Mouse (Mus musculus): ENCODE measurements around the gene Gp1bb. TPM values are rescaled to one million over a fixed set of nuclear protein-coding genes. Genes with fewer than 3 reads are reported as not detected.

The Gp1bb gene
- total RNA-seq, 2 experiments from 2014 or later, result not detected

DNA sequence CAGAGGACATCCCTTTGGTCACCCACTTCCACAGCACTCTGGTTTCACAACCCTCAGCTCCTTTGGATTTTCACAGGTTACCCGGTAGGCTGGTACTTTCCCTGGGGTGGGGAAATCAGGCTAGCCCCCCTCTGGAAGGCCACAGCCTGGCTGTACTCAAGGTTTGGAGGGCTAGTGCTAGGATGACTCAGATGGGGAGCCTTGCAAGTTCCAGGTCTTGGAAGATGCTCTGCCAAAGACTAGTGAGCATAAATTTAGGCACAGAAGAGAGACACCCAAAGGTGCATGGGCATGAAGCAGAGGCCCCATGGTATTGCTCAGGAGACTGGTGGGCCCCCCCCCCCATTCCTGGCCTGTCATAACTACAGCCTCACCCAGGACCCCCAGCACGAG, 6.7 kb upstream of the Gp1bb start:
- DNase-seq (ENCODE audit: low spot score in 2 of 2), result no peak

DNA sequence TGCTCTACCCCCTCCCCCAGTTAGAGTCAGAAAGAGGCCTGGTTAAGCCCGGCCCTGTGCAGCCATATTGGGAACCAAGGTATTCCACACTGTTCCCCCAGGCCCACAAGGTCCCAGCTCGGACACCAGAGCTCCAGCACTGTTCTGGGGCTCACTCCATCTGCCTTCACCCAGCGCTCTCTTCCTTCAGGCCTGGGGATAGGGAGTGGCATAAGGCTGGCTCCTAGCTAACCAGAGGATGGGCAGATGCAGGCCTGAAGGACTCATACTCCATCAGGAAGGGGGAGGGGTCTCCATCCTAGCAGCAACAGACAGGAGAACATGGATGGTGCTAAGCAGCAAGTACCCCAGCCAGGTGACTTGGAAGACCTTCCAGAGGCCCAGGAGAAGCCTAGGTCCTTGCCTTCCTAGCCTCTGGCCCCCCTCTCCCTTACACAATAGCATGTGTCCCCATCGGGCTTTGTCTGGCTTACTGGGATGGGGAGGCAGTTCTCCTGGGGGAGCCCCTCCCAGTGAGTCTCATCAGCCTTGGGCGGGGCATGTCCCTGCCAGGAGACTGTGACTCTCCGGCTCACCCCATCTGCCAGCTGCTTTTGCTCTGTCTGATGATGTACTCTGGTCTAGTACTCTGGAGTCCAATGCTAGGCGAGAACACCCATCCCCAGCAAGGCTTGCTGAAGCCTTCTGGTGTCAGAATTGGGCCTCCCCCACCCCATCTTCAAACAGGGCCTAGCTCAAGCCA, 6.2 kb upstream of the Gp1bb start:
- DNase-seq (ENCODE audit: low spot score in 2 of 2), result no peak

DNA sequence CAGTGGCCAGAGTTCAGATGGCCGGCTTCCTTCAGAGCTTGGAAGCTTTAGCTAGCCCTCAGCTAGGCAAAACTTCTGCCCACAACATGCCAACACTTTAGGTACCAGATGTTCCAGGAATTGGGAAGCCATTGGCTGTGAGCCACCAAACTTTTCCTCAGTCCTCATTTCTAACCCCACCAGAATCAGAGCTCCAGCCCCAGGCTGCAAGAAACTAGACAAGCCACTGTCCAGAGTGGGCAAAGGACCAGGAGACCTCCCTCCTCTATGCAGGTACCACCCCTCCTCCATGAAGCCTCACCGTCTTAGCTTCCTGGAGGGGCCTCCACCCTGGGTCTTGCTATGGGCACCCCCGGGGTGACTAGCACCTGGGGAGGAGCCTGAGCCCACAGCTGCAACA, 5.0 kb upstream of the Gp1bb start:
- DNase-seq (ENCODE audit: low spot score in 2 of 2), result no peak

DNA sequence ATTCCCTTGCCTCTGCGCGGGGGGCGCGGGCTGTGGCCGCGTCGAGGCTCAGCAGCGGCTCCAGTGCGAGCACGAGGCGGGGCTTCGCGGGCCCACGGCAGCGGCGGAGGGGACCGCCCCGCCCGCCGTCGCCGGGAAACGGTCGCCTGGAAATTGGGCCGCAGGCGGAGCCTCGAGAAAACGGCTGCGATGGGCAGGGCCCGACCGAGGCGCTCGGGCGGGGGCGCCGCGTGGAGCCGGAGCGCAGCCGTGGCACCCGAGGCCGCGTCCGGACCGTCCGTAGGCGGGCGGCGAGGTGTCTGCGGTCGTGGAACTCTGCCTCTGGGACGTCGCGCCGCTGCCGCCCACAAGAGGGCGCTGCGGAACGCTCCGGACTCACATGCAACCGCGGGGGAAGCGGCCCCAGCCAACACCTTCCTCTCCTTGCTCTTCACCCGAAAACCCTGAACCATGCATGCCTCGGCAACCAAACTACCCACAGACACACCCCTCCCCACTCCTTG, 4.2 kb upstream of the Gp1bb start, which contains the start of gene Gm49601:
Gm49601 (minus strand) TSS at position 52 of the 503 bp plus-strand sequence.
- DNase-seq (ENCODE audit: low spot score in 2 of 2), result peak; percentile 83 to 90

DNA sequence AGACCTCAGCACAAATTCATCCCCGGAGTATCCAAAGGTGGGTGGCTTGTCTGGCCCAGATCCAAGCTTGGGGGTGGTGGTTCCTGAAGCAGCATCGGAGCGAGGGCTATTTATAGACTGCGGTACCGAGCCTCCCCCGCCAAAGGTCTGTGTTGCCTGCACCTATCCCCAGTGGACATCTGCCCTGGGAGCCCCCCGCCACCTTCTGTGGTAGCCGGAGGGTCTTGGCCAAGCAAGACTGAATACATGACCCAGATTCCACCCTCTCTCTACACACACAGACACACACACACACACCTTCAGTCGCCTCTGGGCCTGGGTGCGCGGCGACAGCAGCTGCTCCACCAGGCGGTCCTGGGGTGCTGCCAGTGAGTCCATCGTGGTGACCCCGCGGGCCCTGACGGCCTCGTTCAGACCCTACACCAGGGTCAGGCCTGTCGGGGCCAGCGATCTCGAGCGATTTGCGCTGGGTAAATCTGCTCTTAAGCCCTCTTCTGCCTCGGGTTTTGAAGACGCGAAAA, 3.6 kb upstream of the Gp1bb start:
- DNase-seq (ENCODE audit: low spot score in 2 of 2), result no peak

DNA sequence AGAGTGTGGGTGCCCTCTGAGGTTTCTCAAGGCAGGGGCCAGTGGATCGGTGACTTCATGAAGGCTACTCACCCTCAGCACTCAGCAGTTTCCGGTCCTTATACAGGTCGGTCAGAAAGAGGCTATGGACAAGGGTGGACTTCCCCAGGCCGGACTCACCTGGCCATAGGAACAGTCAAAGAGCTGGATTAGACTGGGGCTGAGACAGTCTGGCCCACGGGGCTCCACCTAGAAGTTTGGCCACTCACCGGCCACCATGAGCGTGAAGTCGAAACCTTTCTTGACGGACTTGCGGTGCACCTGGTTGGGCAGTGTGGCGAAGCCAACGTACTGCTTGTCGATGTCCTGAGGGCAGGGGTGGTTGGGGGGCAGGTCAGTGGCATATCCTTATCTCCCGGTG, 2.9 kb upstream of the Gp1bb start:
- DNase-seq (ENCODE audit: low spot score in 2 of 2), result no peak

DNA sequence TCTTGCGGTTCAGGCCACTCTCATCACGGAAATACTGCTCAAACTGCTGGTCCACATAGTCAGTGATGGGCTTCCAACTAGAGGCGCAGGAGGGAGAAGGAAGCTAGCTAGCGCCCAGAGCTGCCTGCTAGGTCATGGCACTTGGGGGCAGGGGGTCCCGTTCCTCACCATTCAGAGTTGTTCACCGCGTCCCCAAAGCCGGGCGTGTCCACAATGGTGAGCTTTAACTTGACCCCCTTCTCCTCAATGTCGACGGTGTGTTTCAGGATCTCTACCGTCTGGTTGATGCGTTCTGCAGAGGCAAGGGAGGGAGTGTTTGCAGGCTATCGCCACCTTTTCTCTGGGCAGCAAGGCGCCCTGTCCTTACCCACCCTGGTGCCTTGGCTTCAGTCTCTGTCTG, 2.4 kb upstream of the Gp1bb start:
- no peak for DNase-seq (ENCODE audit: low spot score in 2 of 2)

DNA sequence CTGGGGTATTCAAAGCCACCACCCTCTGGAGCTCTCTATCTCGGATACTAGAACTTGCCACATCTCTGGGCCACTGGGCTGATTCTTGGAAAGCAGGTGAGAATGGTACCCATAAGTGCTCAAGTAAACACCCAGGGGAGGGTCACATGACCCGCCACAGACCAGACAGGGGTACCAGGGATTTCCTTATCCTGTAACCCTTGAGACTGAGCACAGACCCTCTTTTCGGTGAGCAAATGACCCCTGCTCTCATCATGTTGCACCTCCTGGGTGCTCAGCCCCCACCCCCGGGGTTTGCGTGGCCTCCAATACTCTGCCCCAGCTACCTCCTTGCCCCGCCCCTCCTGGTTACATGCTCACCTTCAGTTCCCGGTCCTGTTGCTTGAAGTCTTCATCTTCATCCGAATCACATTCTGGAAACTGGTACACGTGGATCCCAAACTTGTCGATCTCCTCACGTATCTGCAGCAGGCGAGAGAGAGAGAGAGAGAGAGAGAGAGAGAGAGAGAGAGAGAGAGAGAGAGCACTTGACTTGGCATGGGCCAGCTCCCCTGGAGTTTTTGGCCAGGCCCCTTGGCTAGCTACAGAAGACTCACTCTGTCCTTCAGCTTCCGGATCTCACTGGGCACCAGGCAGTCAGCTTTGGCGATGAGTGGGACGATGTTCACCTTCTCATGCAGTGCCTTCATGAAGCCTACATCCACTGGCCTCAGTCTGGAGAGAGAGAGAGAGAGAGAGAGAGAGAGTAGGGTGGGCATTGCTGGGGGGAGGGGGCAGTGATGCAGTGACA, 1.7 kb upstream of the Gp1bb start:
- no peak for DNase-seq (ENCODE audit: low spot score in 2 of 2)

DNA sequence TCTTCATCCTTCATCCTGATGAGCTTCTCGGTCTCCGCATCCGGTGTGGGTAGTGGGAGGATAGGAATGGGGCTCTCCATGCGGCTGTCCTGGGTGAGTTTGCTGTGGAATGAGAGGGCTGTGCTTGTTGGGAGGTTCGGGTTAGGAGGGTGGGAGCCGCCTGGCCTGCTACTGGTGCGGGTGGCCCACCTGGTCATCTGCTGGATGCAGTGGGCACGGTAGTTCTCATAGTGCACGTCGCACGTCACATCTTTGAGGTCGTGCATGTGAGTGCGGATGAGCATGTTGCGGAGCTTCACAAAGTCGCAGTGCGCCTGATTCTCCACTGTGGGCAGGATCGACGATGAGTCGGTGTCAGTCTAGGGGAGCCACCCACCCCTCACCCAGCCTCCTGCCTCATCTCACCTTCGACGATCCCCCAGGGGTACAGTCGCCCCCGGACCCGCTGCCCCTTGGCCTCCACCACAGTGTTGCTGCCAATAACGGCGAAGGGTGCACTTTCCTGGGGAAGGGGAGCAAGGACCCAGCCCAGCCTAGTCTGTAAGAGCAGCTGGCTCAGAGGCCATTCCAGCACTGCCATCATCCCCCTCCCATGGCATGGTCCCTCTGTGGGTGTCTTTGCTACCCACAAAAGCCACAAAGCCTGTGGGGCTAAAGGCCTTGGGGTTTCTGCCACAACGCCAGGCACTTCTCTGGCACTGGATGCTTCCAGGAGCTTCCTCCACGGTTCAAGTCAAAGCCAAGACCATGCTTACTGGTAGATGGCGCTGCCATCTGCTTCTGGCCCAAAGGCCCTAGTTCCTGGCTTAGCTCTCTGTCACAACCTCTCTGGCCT, 930 bp upstream of the Gp1bb start:
- no peak for DNase-seq (ENCODE audit: low spot score in 2 of 2)

DNA sequence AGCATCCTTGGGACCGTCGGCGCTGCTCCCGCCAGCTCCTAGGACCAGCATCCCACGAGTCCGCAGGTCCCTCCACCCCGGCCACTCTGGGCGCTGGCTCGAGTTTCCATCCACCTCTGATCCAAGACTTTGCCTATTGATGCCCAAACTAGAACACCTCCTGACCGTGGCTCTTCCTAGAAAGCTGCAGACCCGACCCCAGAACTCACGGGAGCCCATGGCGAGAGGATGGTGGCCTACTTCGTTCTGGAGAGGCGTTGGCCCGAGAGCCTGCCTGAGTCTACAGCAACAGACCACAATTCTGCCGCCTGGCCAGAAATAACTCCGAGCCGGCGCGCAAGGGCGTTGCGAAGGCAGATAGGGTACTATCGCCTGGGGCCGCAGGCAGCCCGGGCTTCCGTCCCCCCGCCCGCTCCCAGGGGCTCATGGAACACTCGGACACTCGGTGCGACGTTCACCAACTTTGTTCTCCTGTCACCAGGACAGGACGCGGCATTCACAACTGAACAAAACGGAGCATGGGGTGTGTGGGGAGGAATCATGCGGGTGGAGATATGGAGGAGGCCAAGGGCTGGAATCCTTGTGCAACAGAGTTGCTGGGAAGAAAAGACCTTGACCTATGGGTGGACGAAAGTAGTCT, 721 bp downstream of the Gp1bb start:
- DNase-seq (ENCODE audit: low spot score in 2 of 2), result no peak

DNA sequence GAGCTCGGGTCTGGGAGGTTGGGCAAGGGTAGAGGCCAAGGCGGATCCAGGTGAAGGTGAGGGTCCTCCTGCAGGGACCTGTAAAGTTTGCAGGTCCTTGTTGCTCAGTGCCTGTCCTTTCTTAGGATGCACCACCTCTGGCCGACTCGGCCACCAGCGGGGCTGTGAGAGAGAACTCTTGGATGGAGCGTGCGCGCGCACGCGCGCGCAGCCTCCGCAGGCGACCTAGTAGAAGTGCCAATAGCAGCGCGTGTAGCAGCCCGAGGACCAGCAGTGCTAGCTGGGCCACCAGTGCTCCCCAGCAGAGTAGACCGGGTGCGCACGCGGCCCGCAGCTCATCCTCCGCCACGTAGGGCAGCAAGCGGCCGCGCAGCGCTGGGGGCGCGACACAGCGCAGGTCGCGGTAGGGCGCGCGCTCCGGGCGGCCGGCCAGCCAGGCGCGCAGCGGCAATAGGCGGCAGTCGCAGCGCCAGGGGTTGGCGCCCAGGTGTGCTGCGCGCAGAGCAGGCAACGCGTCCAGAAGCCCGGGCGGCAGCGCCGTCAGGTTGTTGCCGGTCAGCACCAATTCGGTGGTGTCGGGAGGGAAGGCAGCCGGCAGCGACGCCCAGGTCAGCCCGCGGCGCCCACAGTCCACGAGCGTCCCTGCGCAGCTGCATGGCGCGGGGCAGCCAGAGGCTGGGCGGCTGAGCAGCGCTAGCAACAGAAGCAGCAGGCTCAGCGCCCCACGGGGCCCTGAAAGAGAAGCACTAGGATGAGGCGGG, 1.4 kb downstream of the Gp1bb start:
- no peak for DNase-seq (ENCODE audit: low spot score in 2 of 2)

DNA sequence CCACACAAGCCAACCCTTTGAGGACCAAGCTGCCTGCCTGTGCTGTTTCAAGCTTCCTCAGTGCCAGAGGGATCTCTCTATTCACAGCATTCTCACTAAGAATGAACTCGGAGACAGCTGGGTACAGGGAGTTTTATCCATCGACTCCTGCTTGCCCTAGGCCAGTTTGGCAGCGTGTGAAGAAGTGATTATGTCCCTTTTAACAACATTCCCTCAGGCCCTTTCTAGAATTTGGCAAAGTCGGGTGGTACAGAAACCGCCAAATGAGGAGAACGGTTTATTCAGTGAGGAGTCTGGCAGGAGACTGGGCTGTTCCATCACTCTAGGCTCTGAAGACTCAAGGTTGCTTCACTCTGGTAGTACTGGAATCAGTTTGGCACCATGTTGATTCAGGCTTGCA, 2.0 kb downstream of the Gp1bb start:
- no peak for DNase-seq (ENCODE audit: low spot score in 2 of 2)

DNA sequence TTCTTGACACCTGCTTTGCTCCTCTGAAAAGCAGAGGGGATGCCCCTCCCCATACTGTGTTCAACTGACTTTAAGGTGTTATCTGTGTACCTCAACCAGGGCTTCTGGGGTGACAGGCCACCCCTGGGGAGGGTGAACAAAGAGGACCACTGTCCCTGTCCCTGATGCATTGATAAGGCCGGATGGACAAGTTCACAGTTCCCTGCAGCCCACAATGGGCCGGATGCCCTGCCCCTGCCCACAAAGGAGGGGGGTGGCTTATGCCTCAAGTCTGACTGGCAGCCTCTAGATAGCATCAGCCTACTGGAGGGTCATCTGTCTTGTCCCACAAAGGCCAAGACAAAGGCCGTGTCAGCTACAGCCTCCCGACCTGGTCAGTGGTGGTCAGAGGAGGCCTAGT, 3.1 kb downstream of the Gp1bb start:
- no peak for DNase-seq (ENCODE audit: low spot score in 2 of 2)

DNA sequence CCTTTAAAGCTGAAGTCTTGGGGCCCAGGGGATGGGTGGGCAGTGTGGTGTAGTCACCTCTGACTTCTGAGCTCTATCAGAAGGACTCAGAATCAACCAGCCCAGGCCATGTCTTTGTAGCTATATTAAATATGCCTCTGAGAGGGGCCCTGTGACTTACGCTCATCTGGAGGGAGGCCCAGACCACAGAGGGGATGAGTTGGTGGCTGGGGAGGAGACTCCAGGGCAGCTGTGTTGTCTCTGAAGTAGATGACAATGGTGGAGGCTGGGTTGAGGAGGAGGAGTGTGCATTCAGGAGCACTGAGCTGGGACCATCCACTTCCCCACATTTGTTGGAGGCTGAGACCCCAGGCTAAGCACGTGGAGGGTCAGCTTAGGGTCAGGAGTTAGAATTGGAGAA, 3.9 kb downstream of the Gp1bb start:
- DNase-seq (ENCODE audit: low spot score in 2 of 2), result no peak

DNA sequence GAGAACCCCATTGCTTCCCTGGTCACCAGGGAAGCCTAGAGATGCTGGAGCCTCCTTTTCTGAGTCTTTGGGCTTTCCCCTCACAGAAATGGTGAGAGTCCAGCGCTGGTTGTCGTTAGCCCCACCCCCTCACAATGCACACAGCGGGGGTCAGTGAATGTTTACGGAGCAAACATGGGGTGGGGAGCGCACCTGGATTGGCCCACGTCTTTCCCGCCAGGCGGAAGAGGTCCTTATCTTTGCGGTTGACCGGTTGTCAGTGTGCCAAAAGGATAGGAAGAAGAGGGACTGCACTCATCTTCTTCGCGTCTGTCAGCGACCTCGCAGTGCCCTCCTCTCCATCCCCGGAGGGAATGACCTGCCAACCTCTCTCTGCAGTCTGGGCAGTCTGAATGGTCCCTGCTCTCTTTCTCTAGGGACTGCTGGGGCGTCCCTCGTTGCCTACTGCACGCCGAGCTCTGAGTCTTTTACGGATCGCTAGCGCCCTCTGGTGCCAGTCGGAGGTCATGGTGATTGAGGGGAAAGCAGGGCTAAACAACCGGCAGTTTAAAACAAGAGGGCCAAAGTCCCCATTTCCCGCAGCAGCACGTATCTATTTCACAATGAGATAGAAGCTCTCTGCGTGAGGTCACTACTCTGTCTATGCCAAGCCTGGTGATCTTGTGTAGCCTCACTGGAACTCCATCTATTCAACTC, 4.7 kb downstream of the Gp1bb start:
- DNase-seq (ENCODE audit: low spot score in 2 of 2), result peak; percentile 88 to 90

DNA sequence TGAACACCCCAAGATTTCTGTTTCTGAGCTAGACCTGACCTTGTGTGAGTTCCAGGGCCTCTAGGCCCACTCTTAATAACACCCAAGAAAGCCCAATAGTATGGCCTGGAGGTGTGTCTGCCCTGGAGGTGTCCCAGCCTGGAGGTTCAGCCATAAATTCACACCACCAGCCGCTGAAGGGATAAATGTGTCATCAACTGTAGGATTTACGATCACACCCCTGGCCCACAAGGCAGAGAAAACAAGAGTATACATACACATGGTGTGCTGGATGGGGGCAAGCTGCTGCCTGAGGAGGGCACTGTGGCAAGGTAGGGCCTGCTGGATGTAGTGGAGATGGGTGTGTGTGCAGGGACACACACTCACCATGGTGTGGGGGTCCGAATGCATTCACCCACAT, 8.9 kb downstream of the Gp1bb start:
- DNase-seq (ENCODE audit: low spot score in 2 of 2), result no peak

DNA sequence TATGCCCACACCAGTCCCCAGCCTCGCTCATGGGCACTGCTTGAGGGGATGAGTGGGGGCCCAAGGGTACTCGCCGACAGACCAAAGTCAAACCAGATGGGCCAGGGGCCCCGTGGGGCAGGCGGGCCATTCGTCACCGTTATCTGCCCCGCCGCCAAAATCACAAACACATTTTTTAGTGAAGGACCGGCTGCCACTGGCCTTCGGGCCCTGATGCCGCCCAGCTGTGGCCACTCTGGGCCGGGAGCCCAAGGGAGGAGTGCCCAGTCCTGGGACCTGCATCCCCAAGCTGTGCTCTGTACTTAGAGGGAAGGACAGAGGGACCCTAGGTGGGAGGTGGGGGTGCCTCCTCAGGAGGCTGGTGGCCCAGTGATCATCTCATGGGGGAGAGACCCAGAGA, 10.5 kb downstream of the Gp1bb start:
- DNase-seq (ENCODE audit: low spot score in 2 of 2), result no peak

DNA sequence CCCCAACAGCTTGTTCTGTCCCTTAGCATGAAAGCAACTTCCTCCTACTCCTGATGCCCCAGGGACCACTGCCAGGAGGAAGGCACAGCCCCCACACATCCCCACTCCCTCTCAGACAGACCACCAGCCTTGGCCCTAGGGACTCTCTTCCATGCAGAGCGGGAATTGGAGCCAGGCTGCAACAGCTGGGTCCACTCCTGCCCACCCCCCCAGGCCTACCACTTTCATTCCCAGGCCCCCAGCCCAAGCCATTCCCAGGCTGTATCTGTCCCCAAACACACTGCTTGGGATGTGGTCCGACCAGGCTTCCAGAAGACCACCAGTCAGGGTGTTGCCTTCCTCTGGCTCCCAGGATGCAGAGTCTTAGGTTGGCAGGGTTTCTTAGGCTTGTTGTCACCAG, 13.1 kb downstream of the Gp1bb start:
- DNase-seq (ENCODE audit: low spot score in 2 of 2), result no peak

DNA sequence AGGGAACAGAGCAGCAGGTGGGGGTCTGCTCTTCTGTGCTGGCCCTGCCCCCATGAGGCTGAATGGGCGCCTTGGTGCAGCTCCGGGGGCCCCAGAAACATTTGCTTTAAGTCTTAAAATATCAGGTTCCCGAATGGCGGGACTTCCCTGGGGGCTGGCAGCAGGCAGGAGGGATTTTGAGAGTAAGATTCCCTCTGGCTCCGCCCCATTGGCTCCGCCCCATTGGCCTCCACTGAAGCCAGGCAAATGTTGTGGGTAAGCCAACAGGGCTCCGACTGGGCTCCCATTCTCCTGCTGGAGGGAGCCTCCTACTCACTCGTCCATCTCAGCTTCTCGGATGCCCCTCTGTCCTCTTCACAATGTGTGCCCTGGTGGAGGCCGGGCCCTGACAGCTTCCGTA, 14.0 kb downstream of the Gp1bb start:
- DNase-seq (ENCODE audit: low spot score in 2 of 2), result no peak
